Mouse (Mus musculus) liver, postnatal 0 days (tissue): ENCODE results near the gene Pllp. TPM values are rescaled to one million over a fixed set of nuclear protein-coding genes. Genes with fewer than 3 reads are reported as not detected.

Experiments used
- ATAC-seq: fragments of 200-750 bp; cut with Nextera tagmentation; 2 replicates; pipeline ENCODE4 v1.8.0; 2017; ENCODE audit warnings: mild to moderate bottlenecking, moderate library complexity
- DNase-seq: peaks from one replicate; pipeline ENCODE4 v3.0.0-alpha.2; 2016
- H3K27ac ChIP-seq: fragments of 300-500 bp; sonication (generic); 2 replicates; pipeline ENCODE4 v1.5.1; 2014; ENCODE audit warnings: antibody characterized with exemption, moderate library complexity, mild to moderate bottlenecking, low read depth
- H3K27me3 ChIP-seq: fragments of 300-500 bp; sonication (generic); 2 replicates; pipeline ENCODE4 v1.6.1; 2014; ENCODE audit warnings: low read length, control low read depth, mixed read lengths; ENCODE audit not compliant: insufficient read depth
- H3K36me3 ChIP-seq: fragments of 300-500 bp; sonication (generic); replicated peaks from 2 replicates; pipeline ENCODE4 v1.6.1; 2014; ENCODE audit warnings: mild to moderate bottlenecking, control low read depth, low read length, moderate library complexity, mixed read lengths; ENCODE audit not compliant: insufficient read depth
- H3K4me1 ChIP-seq: fragments of 300-500 bp; sonication (generic); 2 replicates; pipeline ENCODE4 v1.6.1; 2014; ENCODE audit warnings: antibody characterized with exemption, mild to moderate bottlenecking, control low read depth; ENCODE audit not compliant: insufficient read depth
- H3K4me2 ChIP-seq: fragments of 300-500 bp; sonication (generic); 2 replicates; pipeline ENCODE4 v1.6.1; 2014; ENCODE audit warnings: low read depth, mild to moderate bottlenecking, low read length, moderate library complexity, mixed read lengths
- H3K4me3 ChIP-seq: fragments of 300-500 bp; sonication (generic); 2 replicates; pipeline ENCODE4 v1.5.1; 2014; ENCODE audit warnings: low read depth, low read length
- H3K9ac ChIP-seq: fragments of 300-500 bp; sonication (generic); replicated peaks from 2 replicates; pipeline ENCODE4 v1.6.1; 2014; ENCODE audit warnings: mild to moderate bottlenecking, moderate library complexity
- H3K9me3 ChIP-seq: fragments of 300-500 bp; sonication (generic); 2 replicates; pipeline ENCODE4 v1.6.1; 2016; ENCODE audit warnings: mild to moderate bottlenecking, control low read depth, low read length, mixed read lengths
- CTCF ChIP-seq: sonication (generic); IDR thresholded peaks from 2 replicates; pipeline ENCODE4 v1.5.1; 2016; ENCODE audit warnings: antibody characterized with exemption, low read depth
- EP300 ChIP-seq: IDR thresholded peaks from 2 replicates; pipeline ENCODE4 v1.6.1; 2016; ENCODE audit warnings: antibody characterized with exemption, low read depth, mild to moderate bottlenecking
- WGBS: fragments of 180-500 bp; shearing (Covaris S2); extraction: QIAGEN DNeasy Blood & Tissue Kit; methylation state at CpG from one replicate; pipeline ENCODE4 v1.1.7; 2014; ENCODE audit not compliant: insufficient replicate concordance; 5-methylcytosine and 5-hydroxymethylcytosine counted together
- polyA plus RNA-seq: library from polyadenylated mRNA; unstranded; fragments of >200 nt; fragmentation: Nextera tagmentation; extraction: Ambion mirVana; gene quantifications from 2 replicates; pipeline ENCODE4 v1.2.1, GENCODE M21; 2015

The Pllp gene
- polyA plus RNA-seq, 1 experiment from 2014 or later = 3.1 TPM

DNA sequence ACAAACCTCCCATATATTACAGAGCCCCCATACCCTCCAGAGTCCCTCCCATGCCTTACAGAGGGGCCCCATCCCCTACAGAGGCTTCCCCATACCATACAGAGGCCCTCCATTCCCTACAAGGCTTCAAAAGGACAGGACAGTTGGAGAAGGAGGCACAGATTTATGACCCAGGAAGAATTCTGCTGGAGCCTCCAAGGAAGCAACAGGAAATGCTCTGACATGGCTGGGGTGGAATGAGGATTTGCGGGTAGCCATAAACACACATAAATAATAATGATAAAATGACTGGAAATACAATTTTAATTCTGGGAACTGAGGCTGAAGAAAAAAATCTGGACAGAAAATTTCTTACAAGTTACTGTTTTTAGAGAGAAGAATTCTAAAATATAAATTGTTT lies 20.8 kb upstream of the Pllp start:
- H3K36me3 ChIP-seq = no peaks in the 10 kb centered on the region
- DNase-seq = peak; percentile 5
- no peak overlapping the region for H3K4me2 ChIP-seq
- TF ChIP-seq EP300 (no peak), CTCF (no peak)
- ATAC-seq = no peak
- no peak overlapping the region for H3K9ac ChIP-seq
- no peak overlapping the region for H3K4me3 ChIP-seq
- H3K27me3 ChIP-seq = no peaks in the 10 kb centered on the region
- H3K27ac ChIP-seq = no peak overlapping the region
- H3K9me3 ChIP-seq = no peaks in the 10 kb centered on the region
- WGBS = 55% methylated on average over 1 of the region's 1 CpGs
- H3K4me1 ChIP-seq = no peaks in the 10 kb centered on the region

- no peaks in the 10 kb centered on the region for H3K9me3 ChIP-seq
- no peak for DNase-seq
- no peak overlapping the region for H3K9ac ChIP-seq
- H3K27ac ChIP-seq = no peak overlapping the region
- H3K27me3 ChIP-seq = no peaks in the 10 kb centered on the region
- WGBS = 69% methylated on average over 3 of the region's 3 CpGs
- H3K4me3 ChIP-seq = no peak overlapping the region
- peaks cover 4% of the 10 kb centered on the region; the same call in 1 of the 2 replicates for H3K4me1 ChIP-seq
- no peaks in the 10 kb centered on the region for H3K36me3 ChIP-seq
- no peak overlapping the region for H3K4me2 ChIP-seq
- no peak for ATAC-seq
- TF ChIP-seq CTCF (no peak), EP300 (no peak)
These were observed 19.8 kb upstream of the Pllp start for GRCm38 (mm10) chr8:94715871-94716270.

DNA sequence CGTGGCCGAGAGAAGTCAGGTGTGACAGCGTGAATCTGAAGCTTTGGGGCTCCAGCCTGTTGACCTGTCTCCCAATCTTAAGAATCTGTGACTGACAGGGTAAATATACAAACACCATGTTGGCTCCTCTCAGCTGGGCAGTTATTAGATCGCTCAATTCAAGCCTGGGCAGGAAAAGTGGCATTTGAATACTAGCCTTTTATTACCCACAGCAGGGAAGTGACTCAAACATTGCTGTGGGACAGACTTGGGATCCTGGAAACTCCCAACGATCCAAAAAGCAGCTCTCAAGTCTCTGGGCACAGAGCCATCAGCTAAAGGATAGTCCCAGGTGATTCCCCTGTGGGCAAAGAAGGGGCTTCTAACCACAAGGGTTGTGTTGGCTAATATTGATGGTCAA lies 18.5 kb upstream of the Pllp start:
- no peak for DNase-seq
- TF ChIP-seq CTCF (no peak), EP300 (no peak)
- no peak overlapping the region for H3K9ac ChIP-seq
- no peaks in the 10 kb centered on the region for H3K27me3 ChIP-seq
- no peaks in the 10 kb centered on the region for H3K9me3 ChIP-seq
- ATAC-seq = no peak
- peaks cover 4% of the 10 kb centered on the region; the same call in 1 of the 2 replicates for H3K4me1 ChIP-seq
- no peak overlapping the region for H3K4me3 ChIP-seq
- H3K36me3 ChIP-seq = no peaks in the 10 kb centered on the region
- 41% methylated on average over 5 of the region's 5 CpGs for WGBS
- no peak overlapping the region for H3K4me2 ChIP-seq
- H3K27ac ChIP-seq = no peak overlapping the region

GRCm38 (mm10) chr8:94711160-94711718 lies 15.2 kb upstream of the Pllp start:
- 31% methylated on average over 5 of the region's 5 CpGs for WGBS
- H3K36me3 ChIP-seq = no peaks in the 10 kb centered on the region
- 0 out of 2 replicates have a peak overlapping the region, but pooled peaks have one; percentile 8 for H3K27ac ChIP-seq
- H3K4me2 ChIP-seq = peak overlapping the region; percentile 46
- TF ChIP-seq CTCF = no peak
- H3K4me1 ChIP-seq = peaks cover 7% of the 10 kb centered on the region; the same call in 1 of the 2 replicates
- H3K9ac ChIP-seq = no peak overlapping the region
- H3K4me3 ChIP-seq = peak overlapping the region; percentile 10; the same call in 1 of the 2 replicates
- no peak for DNase-seq
- H3K9me3 ChIP-seq = no peaks in the 10 kb centered on the region
- no peak for ATAC-seq
- no peaks in the 10 kb centered on the region for H3K27me3 ChIP-seq

DNA sequence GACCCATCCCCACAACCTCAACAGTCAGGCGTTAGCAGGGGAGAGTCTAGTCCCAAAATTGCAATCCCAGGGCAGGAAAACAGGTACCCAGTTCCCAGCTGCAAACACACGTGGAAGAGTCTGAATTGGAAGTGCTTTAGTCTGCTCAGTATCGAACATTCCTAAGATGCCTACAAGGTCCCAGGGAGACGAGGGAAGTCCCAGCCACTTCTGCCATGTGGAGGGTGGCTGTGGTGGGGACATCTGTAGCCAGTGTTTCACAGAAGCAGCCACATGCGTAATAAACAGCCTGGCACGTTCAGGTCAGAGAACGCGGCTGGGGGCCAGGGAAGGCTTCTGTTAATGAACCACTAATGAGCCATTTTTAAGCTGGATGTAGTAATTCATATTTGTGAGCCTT lies 14.3 kb upstream of the Pllp start:
- no peaks in the 10 kb centered on the region for H3K36me3 ChIP-seq
- peaks cover 7% of the 10 kb centered on the region; the same call in 1 of the 2 replicates for H3K4me1 ChIP-seq
- H3K4me2 ChIP-seq = no peak overlapping the region
- DNase-seq (no peak), ATAC-seq (no peak)
- 62% methylated on average over 8 of the region's 8 CpGs for WGBS
- H3K4me3 ChIP-seq = no peak overlapping the region
- no peaks in the 10 kb centered on the region for H3K27me3 ChIP-seq
- no peak for TF ChIP-seq EP300
- TF ChIP-seq CTCF = no peak
- no peak overlapping the region for H3K9ac ChIP-seq
- H3K27ac ChIP-seq = no peak overlapping the region
- H3K9me3 ChIP-seq = no peaks in the 10 kb centered on the region

GRCm38 (mm10) chr8:94706732-94707395 lies 10.8 kb upstream of the Pllp start:
- no peak for TF ChIP-seq EP300
- no peak for TF ChIP-seq CTCF
- H3K4me2 ChIP-seq = no peak overlapping the region
- DNase-seq = no peak
- no peak overlapping the region for H3K9ac ChIP-seq
- no peak for ATAC-seq
- H3K4me3 ChIP-seq = no peak overlapping the region
- H3K36me3 ChIP-seq = no peaks in the 10 kb centered on the region
- no peak overlapping the region for H3K27ac ChIP-seq
- H3K9me3 ChIP-seq = no peaks in the 10 kb centered on the region
- no peaks in the 10 kb centered on the region for H3K27me3 ChIP-seq
- 72% methylated on average over 9 of the region's 9 CpGs for WGBS
- H3K4me1 ChIP-seq = peaks cover 13% of the 10 kb centered on the region; the same call in 1 of the 2 replicates
